Mouse (Mus musculus) forebrain, embryonic 15.5 days (tissue): ENCODE results near the gene Gm8082. TPM values are rescaled to one million over a fixed set of nuclear protein-coding genes. Genes with fewer than 3 reads are reported as not detected.
"Not testable (repeated sequence)": the region's sequence is repeated elsewhere in the genome, so short reads cannot be mapped to it uniquely, and the experiment has no call there.

ENCODE experiments used
- ATAC-seq: fragments of 200-750 bp; cut with Nextera tagmentation; replicated peaks from 2 replicates; pipeline ENCODE4 v1.8.0; 2017; ENCODE audit warnings: mild to moderate bottlenecking, moderate TSS enrichment, moderate library complexity
- H3K27ac ChIP-seq: fragments of 300-500 bp; sonication (generic); replicated peaks from 2 replicates; pipeline ENCODE4 v1.5.1; 2015; ENCODE audit warnings: mild to moderate bottlenecking, inconsistent platforms
- H3K27me3 ChIP-seq: fragments of 300-500 bp; sonication (generic); 2 replicates; pipeline ENCODE4 v1.6.1; 2015; ENCODE audit warnings: inconsistent platforms
- H3K36me3 ChIP-seq: fragments of 300-500 bp; sonication (generic); 2 replicates; pipeline ENCODE4 v1.6.1; 2015; ENCODE audit warnings: mild to moderate bottlenecking, inconsistent platforms
- H3K4me1 ChIP-seq: fragments of 300-500 bp; sonication (generic); 2 replicates; pipeline ENCODE4 v1.6.1; 2015; ENCODE audit warnings: inconsistent platforms
- H3K4me2 ChIP-seq: fragments of 300-500 bp; sonication (generic); replicated peaks from 2 replicates; pipeline ENCODE4 v1.6.1; 2015; ENCODE audit warnings: mild to moderate bottlenecking, inconsistent platforms
- H3K4me3 ChIP-seq: fragments of 300-500 bp; sonication (generic); 2 replicates; pipeline ENCODE4 v1.5.1; 2015; ENCODE audit warnings: mild to moderate bottlenecking, inconsistent platforms
- H3K9ac ChIP-seq: fragments of 300-500 bp; sonication (generic); replicated peaks from 2 replicates; pipeline ENCODE4 v1.6.1; 2015; ENCODE audit warnings: mild to moderate bottlenecking, inconsistent platforms
- H3K9me3 ChIP-seq: fragments of 300-500 bp; sonication (generic); 2 replicates; pipeline ENCODE4 v1.6.1; 2016; ENCODE audit warnings: inconsistent platforms
- whole genome bisulfite sequencing: fragments of 180-500 bp; shearing (Covaris S2); methylation state at CpG from one replicate; pipeline ENCODE4 v1.1.7; 2015; ENCODE audit warnings: mixed read lengths; 5-methylcytosine and 5-hydroxymethylcytosine counted together
- polyA plus RNA-seq: library from polyadenylated mRNA; unstranded; fragments of >200 nt; fragmentation: Nextera tagmentation; extraction: Ambion mirVana; gene quantifications from 2 replicates; pipeline ENCODE4 v1.2.1, GENCODE M21; 2015

Gene Gm8082
- polyA plus RNA-seq: not detected in 2 replicates

DNA sequence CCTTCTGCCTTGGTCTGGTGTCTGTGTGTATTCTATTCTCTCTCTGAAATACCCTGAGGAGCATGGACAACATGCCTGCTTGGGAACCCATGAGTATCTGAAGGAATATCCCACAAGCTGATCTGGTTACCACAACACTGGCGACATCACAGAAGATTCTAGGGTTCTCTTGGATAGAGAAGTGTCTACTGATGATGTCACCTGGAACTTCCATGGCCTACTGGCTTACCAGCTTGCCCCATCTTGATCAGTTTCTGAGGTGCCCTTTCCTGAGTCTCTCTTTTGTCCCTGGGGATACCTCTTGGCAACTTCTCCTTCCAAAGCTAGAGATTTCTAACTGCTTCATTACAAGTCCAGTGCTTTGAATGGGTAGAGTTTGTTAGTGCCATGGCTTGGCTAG is at the start of gene Gm8082:
TSS of gene Gm8082 (minus strand) at position 101 of the 400 bp plus-strand sequence.
- not testable (repeated sequence) for H3K27me3 ChIP-seq, H3K4me3 ChIP-seq, H3K4me1 ChIP-seq, H3K27ac ChIP-seq, H3K36me3 ChIP-seq, H3K9ac ChIP-seq, H3K9me3 ChIP-seq, H3K4me2 ChIP-seq, ATAC-seq
- WGBS: no CpG with 5 or more reads among the region's 1 CpGs

DNA sequence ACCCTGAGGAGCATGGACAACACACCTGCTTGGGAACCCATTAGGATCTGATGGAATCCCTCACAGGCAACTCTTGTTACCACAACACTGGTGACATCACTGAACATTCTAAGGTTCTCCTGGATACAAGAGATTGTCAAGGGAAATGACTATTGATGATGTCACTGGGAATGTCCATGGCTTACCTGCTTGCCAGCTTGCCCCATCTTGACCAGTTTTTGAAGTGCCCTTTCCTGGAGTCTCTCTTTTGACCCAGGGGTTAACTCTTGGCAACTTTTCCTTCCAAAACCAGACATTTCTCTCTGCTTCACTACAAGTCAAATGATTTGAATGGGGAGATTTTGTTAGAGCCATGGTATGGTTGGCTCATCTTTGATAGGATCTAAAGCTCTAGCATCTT is 22.1 kb upstream of the Gm8082 start, which contains the start of gene Gm10376:
TSS of gene Gm10376 (minus strand) at position 101 of the 400 bp plus-strand sequence.
- not testable (repeated sequence) for H3K9ac ChIP-seq, H3K27me3 ChIP-seq, ATAC-seq, H3K9me3 ChIP-seq, H3K4me2 ChIP-seq, H3K27ac ChIP-seq, H3K4me3 ChIP-seq, H3K36me3 ChIP-seq, H3K4me1 ChIP-seq

Other genes starting within 250 kb of the Gm8082 start
- gene Gm3015, start 224.8 kb downstream of the Gm8082 start, polyA plus RNA-seq: not detected in 2 replicates
- gene Gm10377, start 195.6 kb downstream of the Gm8082 start, polyA plus RNA-seq: not detected in 2 replicates
- gene Gm21977, start 140.1 kb downstream of the Gm8082 start, polyA plus RNA-seq: not detected in 2 replicates
- gene Gm10376, start 22.0 kb upstream of the Gm8082 start, polyA plus RNA-seq: not detected in 2 replicates
- not detected in 2 replicates for gene Gm8094, start 83.0 kb upstream of the Gm8082 start, polyA plus RNA-seq
- not detected in 2 replicates for gene Gm8104, start 107.0 kb upstream of the Gm8082 start, polyA plus RNA-seq
- not detected in 2 replicates for gene Gm7233, start 186.2 kb upstream of the Gm8082 start, polyA plus RNA-seq
- gene Gm8122, start 241.7 kb upstream of the Gm8082 start, polyA plus RNA-seq: not detected in 2 replicates